Mouse (Mus musculus) thymus, adult 2 months (tissue): ENCODE results near the gene Cdip1. TPM values are rescaled to one million over a fixed set of nuclear protein-coding genes. Genes with fewer than 3 reads are reported as not detected.

Source experiments
- DNase-seq: peaks from one replicate; pipeline ENCODE4 v3.0.0; 2021
- H3K27ac ChIP-seq: fragments of 200-500 bp; 2 replicates; pipeline ENCODE4 v1.5.1; 2012; ENCODE audit warnings: low read length, control low read depth; ENCODE audit not compliant: control insufficient read depth, insufficient read depth
- H3K27me3 ChIP-seq: fragments of 200-500 bp; 2 replicates; pipeline ENCODE4 v1.6.1; 2012; ENCODE audit warnings: mild to moderate bottlenecking, low read length, moderate library complexity, mixed read lengths; ENCODE audit not compliant: control insufficient read depth, insufficient read depth
- H3K36me3 ChIP-seq: fragments of 200-500 bp; 2 replicates; pipeline ENCODE4 v1.6.1; 2012; ENCODE audit warnings: mild to moderate bottlenecking, low read length, moderate library complexity; ENCODE audit not compliant: control insufficient read depth, insufficient read depth
- H3K4me1 ChIP-seq: fragments of 200-500 bp; replicated peaks from 2 replicates; pipeline ENCODE4 v1.6.1; 2012; ENCODE audit warnings: low read length; ENCODE audit not compliant: control insufficient read depth, insufficient read depth
- H3K4me3 ChIP-seq: fragments of 200-500 bp; 2 replicates; pipeline ENCODE4 v1.5.1; 2012; ENCODE audit warnings: mild to moderate bottlenecking, low read length, control low read depth, moderate library complexity; ENCODE audit not compliant: control insufficient read depth, insufficient read depth
- CTCF ChIP-seq: fragments of 200-500 bp; IDR thresholded peaks from 2 replicates; pipeline ENCODE4 v1.5.1; 2012; ENCODE audit warnings: mild to moderate bottlenecking, control low read depth, low read length, moderate library complexity, borderline replicate concordance; ENCODE audit not compliant: control insufficient read depth, poor library complexity, insufficient read depth; ENCODE audit errors: extremely low read depth
- POLR2A ChIP-seq: fragments of 200-500 bp; IDR thresholded peaks from 2 replicates; pipeline ENCODE4 v1.6.1; 2012; ENCODE audit warnings: mild to moderate bottlenecking, low read length, control low read depth, moderate library complexity; ENCODE audit not compliant: control insufficient read depth, poor library complexity, insufficient read depth; ENCODE audit errors: extremely low read depth
- WGBS: fragments of 180-500 bp; shearing (Covaris S2); methylation state at CpG from one replicate; pipeline ENCODE4 v1.1.7; 2018; 5-methylcytosine and 5-hydroxymethylcytosine counted together
- polyA plus RNA-seq: library from polyadenylated mRNA; depleted of rRNA; stranded (reverse); fragments of >200 nt; gene quantifications from 2 replicates; pipeline ENCODE4 v1.2.3, GENCODE M21; 2012; rRNA removed

Gene Cdip1
- polyA plus RNA-seq, 1 experiment, result 112 TPM

- DNase-seq, result no peak
- Histone ChIP-seq H3K27me3 (no peaks in the 10 kb centered on the region), H3K4me1 (no peaks in the 10 kb centered on the region), H3K4me3 (no peak overlapping the region), H3K27ac (no peak overlapping the region), H3K36me3 (peaks cover 72% of the 10 kb centered on the region)
- TF ChIP-seq CTCF (no peak), POLR2A (no peak)
- WGBS, result 97% methylated on average over 3 of the region's 3 CpGs
Observed at GRCm38 (mm10) chr16:4701211-4701610, 88.9 kb downstream of the Cdip1 start.

Other genes starting within 250 kb of the Cdip1 start
- 5.3 and 12.1 TPM in 2 replicates for gene Srl, start 248.5 kb downstream of the Cdip1 start, polyA plus RNA-seq
- 12.0 and 13.5 TPM in 2 replicates for gene Tfap4, start 230.4 kb downstream of the Cdip1 start, polyA plus RNA-seq
- gene Glis2, start 195.6 kb downstream of the Cdip1 start, polyA plus RNA-seq, result 11.8 and 14.3 TPM in 2 replicates
- gene Pam16, start 165.3 kb downstream of the Cdip1 start, polyA plus RNA-seq, result 35.7 and 40.4 TPM in 2 replicates
- 5.3 and 8.1 TPM in 2 replicates for gene Vasn, start 150.4 kb downstream of the Cdip1 start, polyA plus RNA-seq
- gene Dnaja3, start 150.3 kb downstream of the Cdip1 start, polyA plus RNA-seq, result 18.3 and 19.7 TPM in 2 replicates
- 391 and 423 TPM in 2 replicates for gene Coro7, start 110.5 kb downstream of the Cdip1 start, polyA plus RNA-seq
- gene Nmral1, start 70.9 kb downstream of the Cdip1 start, polyA plus RNA-seq, result 25.6 and 27.2 TPM in 2 replicates
- gene Hmox2, start 63.9 kb downstream of the Cdip1 start, polyA plus RNA-seq, result 44.4 and 54.7 TPM in 2 replicates
- 0.13 TPM in 1 of 2 replicates, not detected in the other for gene 4930562C15Rik, start 45.1 kb upstream of the Cdip1 start, polyA plus RNA-seq
- gene Ubald1, start 90.0 kb upstream of the Cdip1 start, polyA plus RNA-seq, result 92.4 and 107 TPM in 2 replicates
- gene Mgrn1, start 96.0 kb upstream of the Cdip1 start, polyA plus RNA-seq, result 89.2 and 98.3 TPM in 2 replicates
- gene Nudt16l1, start 148.5 kb upstream of the Cdip1 start, polyA plus RNA-seq, result 139 and 151 TPM in 2 replicates
- gene Anks3, start 173.9 kb upstream of the Cdip1 start, polyA plus RNA-seq, result 85.0 and 89.0 TPM in 2 replicates
- 0.15 and 0.44 TPM in 2 replicates for gene Sept12, start 207.6 kb upstream of the Cdip1 start, polyA plus RNA-seq
- gene Smim22, start 217.0 kb upstream of the Cdip1 start, polyA plus RNA-seq, result 3.4 and 4.6 TPM in 2 replicates
- 117 and 142 TPM in 2 replicates for gene Rogdi, start 223.3 kb upstream of the Cdip1 start, polyA plus RNA-seq